Mouse (Mus musculus) stomach, embryonic 15.5 days (tissue): Measurements from ENCODE around the gene Wasf3. TPM values are rescaled to one million over a fixed set of nuclear protein-coding genes. Genes with fewer than 3 reads are reported as not detected.

Experiments
- ATAC-seq: fragments of 200-750 bp; cut with Nextera tagmentation; 2 replicates; pipeline ENCODE4 v1.8.0; 2017; ENCODE audit warnings: low read depth, moderate number of reproducible peaks, moderate TSS enrichment; ENCODE audit not compliant: insufficient read depth, low FRiP score
- H3K27ac ChIP-seq: fragments of 300-500 bp; sonication (generic); 2 replicates; pipeline ENCODE4 v1.5.1; 2015; ENCODE audit warnings: mild to moderate bottlenecking, inconsistent platforms
- H3K27me3 ChIP-seq: fragments of 300-500 bp; sonication (generic); replicated peaks from 2 replicates; pipeline ENCODE4 v1.6.1; 2015; ENCODE audit warnings: inconsistent platforms
- H3K36me3 ChIP-seq: fragments of 300-500 bp; sonication (generic); 2 replicates; pipeline ENCODE4 v1.6.1; 2015; ENCODE audit warnings: inconsistent platforms
- H3K4me1 ChIP-seq: fragments of 300-500 bp; sonication (generic); 2 replicates; pipeline ENCODE4 v1.6.1; 2015; ENCODE audit warnings: inconsistent platforms
- H3K4me2 ChIP-seq: fragments of 300-500 bp; sonication (generic); 2 replicates; pipeline ENCODE4 v1.6.1; 2015; ENCODE audit warnings: mild to moderate bottlenecking, inconsistent platforms
- H3K4me3 ChIP-seq: fragments of 300-500 bp; sonication (generic); replicated peaks from 2 replicates; pipeline ENCODE4 v1.5.1; 2015; ENCODE audit warnings: inconsistent platforms
- H3K9ac ChIP-seq: fragments of 300-500 bp; sonication (generic); 2 replicates; pipeline ENCODE4 v1.6.1; 2015; ENCODE audit warnings: inconsistent platforms
- H3K9me3 ChIP-seq: fragments of 300-500 bp; sonication (generic); 2 replicates; pipeline ENCODE4 v1.6.1; 2016; ENCODE audit warnings: inconsistent platforms
- WGBS: fragments of 180-500 bp; shearing (Covaris S2); methylation state at CpG from one replicate; pipeline ENCODE4 v1.1.7; 2015; 5-methylcytosine and 5-hydroxymethylcytosine counted together
- polyA plus RNA-seq: library from polyadenylated mRNA; unstranded; fragments of >200 nt; fragmentation: Nextera tagmentation; extraction: Ambion mirVana; gene quantifications from 2 replicates; pipeline ENCODE4 v1.2.1, GENCODE M21; 2015

Wasf3 gene
- 1.8 TPM in 2 replicates for polyA plus RNA-seq

DNA sequence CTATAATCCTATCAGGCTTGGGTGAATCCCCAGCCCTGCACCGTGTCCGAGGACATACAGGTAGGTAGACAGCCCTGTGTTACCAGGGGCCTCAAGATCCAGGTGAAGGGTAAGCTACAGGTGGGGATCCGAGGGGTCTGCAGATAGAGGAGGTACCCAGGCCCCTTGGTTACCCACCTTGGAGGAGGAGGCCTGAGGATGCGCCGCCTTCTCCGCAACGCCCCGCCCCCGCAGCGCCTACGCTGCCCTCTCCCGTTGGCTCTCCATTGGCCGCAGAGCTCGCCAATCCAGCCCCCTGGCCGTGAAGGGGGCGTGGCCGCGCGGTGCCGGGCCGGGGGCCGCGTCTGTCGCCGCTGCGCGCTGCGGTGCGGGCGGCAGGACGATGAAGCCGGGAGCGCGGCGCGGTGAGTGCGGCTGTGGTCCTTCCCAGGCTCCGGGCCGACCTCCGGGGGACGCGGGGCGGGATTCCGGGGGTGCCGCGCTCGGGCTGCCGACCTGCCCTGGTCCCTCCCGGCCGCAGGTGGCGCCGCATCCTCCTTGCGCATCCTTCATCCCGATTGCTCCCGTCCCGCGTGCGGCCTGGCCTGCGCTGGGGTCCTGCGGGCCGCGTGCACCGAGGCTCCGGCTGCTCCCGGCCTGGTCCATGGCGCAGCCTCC lies at the start of gene Wasf3:
Gene Wasf3 (plus strand): TSS at position 51 of the 657 bp plus-strand sequence.
- peak; percentile 88 for ATAC-seq
- under 1% methylated on average over 35 of the region's 66 CpGs for WGBS
- H3K27ac ChIP-seq = no peak within 1 kb of the TSS

DNA sequence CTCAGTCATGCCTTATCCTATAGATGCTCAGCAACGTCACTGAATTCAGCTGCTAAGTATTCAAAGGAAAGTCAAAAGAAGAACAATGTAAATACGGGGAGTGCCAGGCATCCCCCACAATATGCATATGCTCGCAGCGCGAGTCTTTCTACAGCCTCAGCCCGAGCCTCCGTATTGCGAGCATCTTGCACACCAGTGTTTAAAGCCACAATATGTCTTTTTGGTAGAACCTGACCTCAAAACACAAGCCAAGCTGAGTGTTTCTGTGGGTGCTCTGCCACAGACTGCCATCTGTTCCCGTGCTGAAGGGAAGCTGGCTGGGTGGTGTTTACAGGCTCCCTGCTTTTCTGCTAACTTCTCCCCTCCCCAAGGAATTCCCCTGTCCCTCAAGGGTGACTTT lies 46.7 kb upstream of the Wasf3 start:
- Histone ChIP-seq H3K27me3 (no peaks in the 10 kb centered on the region), H3K36me3 (no peaks in the 10 kb centered on the region), H3K9me3 (no peaks in the 10 kb centered on the region), H3K27ac (no peak overlapping the region), H3K4me1 (no peaks in the 10 kb centered on the region), H3K4me2 (no peak overlapping the region), H3K4me3 (no peak overlapping the region), H3K9ac (no peak overlapping the region)
- 50% methylated on average over 9 of the region's 9 CpGs for WGBS
- no peak for ATAC-seq

More for the DNA sequence above, at the start of gene Wasf3:
- H3K4me1 ChIP-seq = 0 out of 2 replicates have a peak, but pooled peaks cover 3% of the 10 kb centered on the region
- peak within 1 kb of the TSS; percentile 88 for H3K4me2 ChIP-seq
- H3K9me3 ChIP-seq = no peaks in the 10 kb centered on the region
- H3K9ac ChIP-seq = peak within 1 kb of the TSS; percentile 46
- H3K36me3 ChIP-seq = no peaks in the 10 kb centered on the region
- peak within 1 kb of the TSS; percentile 65 for H3K4me3 ChIP-seq
- no peaks in the 10 kb centered on the region for H3K27me3 ChIP-seq

DNA sequence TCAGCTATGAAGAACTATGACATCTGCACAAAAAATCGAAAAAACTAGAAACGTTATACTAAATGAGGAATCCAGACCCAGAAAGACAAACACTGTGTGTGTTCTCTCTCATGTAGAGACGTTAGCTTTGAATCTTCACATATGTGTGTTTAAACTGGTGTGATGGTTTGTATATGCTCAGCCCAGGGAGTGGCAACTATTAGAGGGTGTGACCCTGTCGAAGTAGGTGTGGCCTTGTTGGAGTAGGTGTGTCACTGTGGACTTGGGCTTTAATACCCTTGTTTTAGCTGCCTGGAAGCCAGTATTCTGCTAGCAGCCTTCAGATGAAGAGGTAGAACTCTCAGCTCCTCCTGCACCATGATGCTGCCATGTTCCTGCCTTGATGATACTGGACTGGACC lies 44.7 kb upstream of the Wasf3 start:
- Histone ChIP-seq H3K9me3 (no peaks in the 10 kb centered on the region), H3K27me3 (no peaks in the 10 kb centered on the region), H3K4me3 (no peak overlapping the region), H3K36me3 (no peaks in the 10 kb centered on the region), H3K4me2 (no peak overlapping the region), H3K27ac (no peak overlapping the region), H3K9ac (no peak overlapping the region), H3K4me1 (no peaks in the 10 kb centered on the region)
- WGBS = 72% methylated on average over 4 of the region's 4 CpGs
- ATAC-seq = no peak

DNA sequence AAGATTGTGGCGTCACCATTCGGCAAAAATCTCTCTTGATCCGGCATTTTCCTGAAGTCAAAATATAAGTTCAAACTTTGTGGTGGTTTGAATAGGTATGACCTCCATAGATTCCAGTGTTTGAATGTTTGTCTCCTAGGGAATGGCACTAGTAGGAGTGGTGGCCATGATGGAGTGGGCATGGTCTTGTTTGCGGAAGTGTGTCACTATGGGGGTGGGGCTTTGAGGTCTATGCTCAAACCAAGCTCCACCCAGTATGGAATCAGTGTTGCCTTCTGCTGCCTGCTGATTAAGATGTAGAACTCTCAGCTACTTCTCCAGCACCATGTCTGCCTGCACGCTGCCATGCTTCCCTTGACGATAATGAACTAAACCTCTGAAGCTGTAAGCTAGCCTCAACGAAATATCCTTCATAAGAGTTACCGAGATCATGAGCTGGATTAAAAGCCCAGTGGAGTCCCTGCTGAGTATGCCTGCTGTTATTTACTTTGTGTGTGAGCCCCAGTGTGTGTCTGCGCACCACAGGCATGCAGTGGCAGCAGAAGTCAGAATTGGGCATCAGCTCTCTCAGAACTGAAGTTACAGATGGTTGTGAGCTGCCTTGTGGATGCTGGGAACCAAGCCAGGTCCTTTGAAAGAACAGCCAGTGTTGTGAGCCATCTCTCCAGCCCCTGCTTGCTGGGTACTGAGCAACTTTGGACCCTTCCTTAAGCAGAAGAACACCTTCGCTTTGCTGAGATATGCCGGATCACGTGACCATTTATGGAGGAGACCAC lies 39.7 kb upstream of the Wasf3 start:
- Histone ChIP-seq H3K4me1 (no peaks in the 10 kb centered on the region), H3K36me3 (no peaks in the 10 kb centered on the region), H3K27ac (no peak overlapping the region), H3K27me3 (no peaks in the 10 kb centered on the region), H3K9ac (no peak overlapping the region), H3K4me3 (no peak overlapping the region), H3K4me2 (no peak overlapping the region), H3K9me3 (no peaks in the 10 kb centered on the region)
- ATAC-seq = no peak
- WGBS = 88% methylated on average over 12 of the region's 12 CpGs

DNA sequence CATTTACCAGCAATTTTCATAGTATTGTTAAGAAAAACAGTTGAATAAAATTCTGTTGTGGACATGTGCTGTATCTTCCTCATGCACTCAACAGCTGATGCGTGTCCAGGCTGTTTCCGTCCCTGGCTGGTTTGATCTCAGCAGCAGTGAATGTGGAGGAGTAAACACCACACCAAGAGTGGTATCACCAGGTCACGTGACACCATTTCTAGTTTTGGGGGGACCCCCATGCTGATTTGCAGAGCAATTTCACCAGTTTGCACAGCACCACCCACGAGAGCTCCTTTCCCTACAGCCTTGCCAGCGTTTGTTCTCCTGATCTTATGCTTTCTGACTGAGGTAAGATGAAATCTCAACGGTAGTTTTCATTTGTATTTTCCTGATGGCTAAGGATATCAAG lies 37.7 kb upstream of the Wasf3 start:
- H3K27me3 ChIP-seq = no peaks in the 10 kb centered on the region
- H3K9ac ChIP-seq = no peak overlapping the region
- no peaks in the 10 kb centered on the region for H3K9me3 ChIP-seq
- H3K4me3 ChIP-seq = no peak overlapping the region
- no peaks in the 10 kb centered on the region for H3K36me3 ChIP-seq
- no peak overlapping the region for H3K4me2 ChIP-seq
- no peak overlapping the region for H3K27ac ChIP-seq
- no peaks in the 10 kb centered on the region for H3K4me1 ChIP-seq
- WGBS = 75% methylated on average over 6 of the region's 6 CpGs
- no peak for ATAC-seq

DNA sequence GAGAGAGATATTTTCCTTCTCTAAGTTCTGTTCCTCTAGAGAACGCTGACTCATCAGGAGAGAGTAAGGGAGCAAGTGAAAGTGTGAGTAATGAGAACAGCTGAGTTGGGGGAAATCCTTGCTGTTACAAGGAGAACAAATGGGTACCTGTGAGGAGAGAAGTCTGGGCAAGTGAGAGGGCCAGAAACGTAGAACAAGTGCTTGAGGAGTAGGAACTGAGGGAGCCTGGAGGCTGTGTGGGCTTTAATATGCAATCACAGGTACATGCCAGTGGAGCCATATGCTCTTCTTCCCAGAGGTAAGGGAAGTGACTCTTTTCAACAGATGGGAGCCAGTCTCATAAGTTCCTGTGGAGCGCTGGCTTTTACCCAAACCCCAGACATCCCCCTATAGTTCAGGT lies 35.6 kb upstream of the Wasf3 start:
- Histone ChIP-seq H3K4me3 (no peak overlapping the region), H3K4me2 (no peak overlapping the region), H3K9ac (no peak overlapping the region), H3K4me1 (no peaks in the 10 kb centered on the region), H3K36me3 (no peaks in the 10 kb centered on the region), H3K27ac (no peak overlapping the region), H3K9me3 (no peaks in the 10 kb centered on the region), H3K27me3 (no peaks in the 10 kb centered on the region)
- ATAC-seq = no peak
- 72% methylated on average over 3 of the region's 3 CpGs for WGBS

DNA sequence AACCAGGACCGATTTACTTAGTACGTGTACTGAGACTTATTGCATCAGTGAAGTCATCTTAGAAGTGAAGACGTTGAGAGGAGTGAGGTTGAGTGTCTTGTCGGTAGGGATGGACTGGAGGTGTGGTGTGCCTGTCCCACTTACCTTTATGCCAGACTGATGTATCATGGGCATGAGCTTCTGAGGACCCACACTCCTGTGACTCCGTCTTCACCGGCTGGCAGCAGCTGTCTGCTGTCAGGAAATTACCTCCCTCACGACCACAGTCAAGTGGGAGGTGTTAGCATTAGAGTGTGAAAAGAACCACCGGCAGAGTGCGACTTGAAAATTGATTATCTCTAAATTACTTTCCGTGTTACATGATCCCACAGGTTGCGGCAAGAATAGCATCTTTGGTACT lies 34.0 kb upstream of the Wasf3 start:
- no peak overlapping the region for H3K9ac ChIP-seq
- no peak overlapping the region for H3K4me2 ChIP-seq
- H3K4me3 ChIP-seq = no peak overlapping the region
- H3K27me3 ChIP-seq = no peaks in the 10 kb centered on the region
- ATAC-seq = no peak
- WGBS = 69% methylated on average over 11 of the region's 11 CpGs
- no peaks in the 10 kb centered on the region for H3K36me3 ChIP-seq
- no peaks in the 10 kb centered on the region for H3K9me3 ChIP-seq
- no peaks in the 10 kb centered on the region for H3K4me1 ChIP-seq
- no peak overlapping the region for H3K27ac ChIP-seq

DNA sequence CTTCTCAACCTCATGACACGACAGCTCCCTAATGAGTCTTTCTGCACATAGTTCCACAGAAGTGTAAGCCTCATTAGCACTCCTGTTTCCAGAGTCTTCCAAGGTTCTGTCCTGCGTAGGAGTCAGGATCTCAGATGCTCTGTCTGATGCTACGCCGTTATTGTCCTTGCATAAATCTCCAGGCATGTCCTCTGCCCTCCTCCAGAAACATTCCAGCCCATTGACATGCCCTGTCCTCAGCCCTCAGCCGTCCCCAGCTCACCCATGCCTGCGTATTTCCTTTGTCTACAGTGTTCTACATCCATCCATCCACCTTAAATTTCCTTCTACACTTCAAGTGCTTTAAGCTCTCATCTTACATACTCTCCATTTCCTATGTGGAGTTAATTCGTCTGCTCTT lies 32.8 kb upstream of the Wasf3 start:
- Histone ChIP-seq H3K4me1 (no peaks in the 10 kb centered on the region), H3K4me3 (no peak overlapping the region), H3K36me3 (no peaks in the 10 kb centered on the region), H3K27ac (no peak overlapping the region), H3K4me2 (no peak overlapping the region), H3K27me3 (no peaks in the 10 kb centered on the region), H3K9me3 (no peaks in the 10 kb centered on the region), H3K9ac (no peak overlapping the region)
- whole genome bisulfite sequencing = 80% methylated on average over 7 of the region's 7 CpGs
- no peak for ATAC-seq

DNA sequence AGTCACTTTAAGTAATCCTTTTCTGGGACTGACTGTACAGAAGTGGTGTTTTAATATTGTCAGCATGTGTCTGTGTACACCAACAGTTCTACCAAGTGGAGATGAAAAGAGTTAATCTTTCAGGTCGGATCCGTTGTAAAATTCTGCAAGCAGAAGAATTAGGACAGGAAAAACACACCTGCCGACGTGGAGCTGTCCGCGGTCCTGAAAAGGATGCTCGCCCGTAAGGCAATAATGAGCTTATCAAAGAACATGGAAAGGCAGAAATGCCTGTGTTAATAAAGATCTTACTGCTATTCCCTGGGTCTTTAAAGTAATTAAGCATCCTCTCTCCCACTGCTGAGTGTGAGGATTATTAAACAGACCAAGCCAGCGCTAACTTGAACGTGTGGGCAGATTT lies 24.4 kb upstream of the Wasf3 start:
- H3K9ac ChIP-seq = no peak overlapping the region
- H3K4me1 ChIP-seq = no peaks in the 10 kb centered on the region
- WGBS = 21% methylated on average over 10 of the region's 10 CpGs
- H3K4me2 ChIP-seq = no peak overlapping the region
- H3K4me3 ChIP-seq = no peak overlapping the region
- H3K27ac ChIP-seq = no peak overlapping the region
- no peaks in the 10 kb centered on the region for H3K9me3 ChIP-seq
- no peaks in the 10 kb centered on the region for H3K36me3 ChIP-seq
- no peak for ATAC-seq
- no peaks in the 10 kb centered on the region for H3K27me3 ChIP-seq

DNA sequence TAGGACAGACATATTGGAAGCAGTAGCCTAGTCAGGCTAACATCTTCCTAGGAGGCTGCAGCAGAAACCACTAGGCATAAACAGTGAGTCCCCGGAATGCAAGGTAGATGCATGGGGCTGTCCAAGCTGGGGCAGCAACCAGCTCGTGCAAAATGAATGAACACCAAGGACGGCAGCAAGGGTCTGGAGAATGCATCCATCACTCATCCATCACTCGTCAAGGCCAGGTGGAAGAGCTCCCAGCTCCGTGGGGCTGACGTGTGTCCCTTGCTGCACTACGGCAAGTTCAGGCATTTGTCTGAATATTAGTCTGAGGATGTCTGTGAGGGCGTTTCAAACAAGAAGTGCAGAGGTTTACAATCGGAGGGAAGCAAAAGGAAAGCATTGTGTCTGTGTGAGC lies 22.1 kb upstream of the Wasf3 start:
- Histone ChIP-seq H3K4me1 (no peaks in the 10 kb centered on the region), H3K27ac (no peak overlapping the region), H3K9ac (no peak overlapping the region), H3K4me3 (no peak overlapping the region), H3K36me3 (no peaks in the 10 kb centered on the region), H3K9me3 (no peaks in the 10 kb centered on the region), H3K27me3 (no peaks in the 10 kb centered on the region), H3K4me2 (no peak overlapping the region)
- WGBS = 71% methylated on average over 9 of the region's 9 CpGs
- ATAC-seq = no peak

DNA sequence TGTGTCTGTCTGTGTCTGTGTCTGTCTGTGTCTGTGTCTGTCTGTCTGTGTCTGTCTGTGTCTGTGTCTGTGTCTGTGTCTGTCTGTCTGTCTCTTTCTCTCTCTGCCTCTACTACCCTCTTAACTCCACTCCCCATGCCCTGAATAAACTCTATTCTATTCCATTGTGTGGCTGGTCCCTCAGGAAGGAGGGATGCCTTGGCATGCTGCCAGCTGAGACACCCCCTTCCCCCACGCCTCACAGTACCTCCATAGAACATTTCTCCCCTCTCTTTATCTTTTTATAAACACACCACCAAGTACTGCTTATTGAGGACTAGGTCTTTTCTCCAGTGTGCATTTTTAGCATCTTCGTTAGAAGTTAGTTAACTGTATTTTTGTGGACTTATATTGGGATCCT lies 16.4 kb upstream of the Wasf3 start:
- Histone ChIP-seq H3K9ac (no peak overlapping the region), H3K4me1 (no peaks in the 10 kb centered on the region), H3K27me3 (no peaks in the 10 kb centered on the region), H3K9me3 (no peaks in the 10 kb centered on the region), H3K36me3 (no peaks in the 10 kb centered on the region), H3K27ac (no peak overlapping the region), H3K4me2 (no peak overlapping the region), H3K4me3 (no peak overlapping the region)
- no peak for ATAC-seq
- WGBS = 52% methylated on average over 2 of the region's 2 CpGs

DNA sequence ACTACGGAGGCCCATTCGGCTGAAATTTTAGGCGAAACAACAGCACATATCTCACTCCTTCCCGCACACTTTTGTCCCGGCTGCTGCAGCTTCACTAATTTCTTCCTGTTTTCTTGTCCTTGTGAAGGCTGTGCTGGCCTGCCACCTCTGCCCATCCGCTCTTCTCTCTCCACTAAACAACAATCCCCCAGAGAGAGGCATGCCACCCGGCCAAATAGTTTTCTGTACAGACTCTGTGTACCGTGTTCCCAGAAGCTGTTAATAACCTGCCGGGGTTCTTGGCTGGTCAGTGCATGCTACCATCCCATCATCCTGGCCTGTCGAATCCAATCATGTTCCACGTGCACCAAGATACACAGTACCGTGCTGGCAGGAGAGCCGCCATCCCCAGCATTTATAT lies 15.8 kb upstream of the Wasf3 start:
- Histone ChIP-seq H3K4me3 (no peak overlapping the region), H3K4me1 (no peaks in the 10 kb centered on the region), H3K9me3 (no peaks in the 10 kb centered on the region), H3K27me3 (no peaks in the 10 kb centered on the region), H3K27ac (no peak overlapping the region), H3K9ac (no peak overlapping the region), H3K4me2 (no peak overlapping the region), H3K36me3 (no peaks in the 10 kb centered on the region)
- no peak for ATAC-seq
- 85% methylated on average over 13 of the region's 13 CpGs for WGBS
